Mouse (Mus musculus): ENCODE measurements around the gene Ehmt1. TPM values are rescaled to one million over a fixed set of nuclear protein-coding genes. Genes with fewer than 3 reads are reported as not detected.

Ehmt1 gene
- polyA plus RNA-seq, 1 experiment from 2014 or later = 85.4 TPM

DNA sequence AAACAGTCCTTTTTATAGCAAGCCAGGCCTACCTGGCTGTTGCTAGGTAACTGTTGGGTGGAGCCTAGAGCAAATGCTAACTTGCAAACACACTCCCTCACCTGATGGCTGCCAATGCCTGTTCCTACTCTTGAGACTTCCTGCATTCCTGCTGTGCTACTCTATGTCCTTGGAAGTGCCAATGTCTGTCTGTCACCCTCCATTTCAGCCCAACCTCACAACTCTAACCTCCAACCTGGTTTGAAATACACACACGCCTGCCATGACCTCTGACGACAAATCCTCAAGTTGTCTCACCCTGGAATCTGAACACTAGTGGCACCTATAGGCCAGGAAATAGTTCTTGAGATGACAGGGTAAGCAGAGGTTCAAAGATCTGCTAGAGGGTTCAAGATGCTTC is 9.7 kb upstream of the Ehmt1 start:
- H3K27me3 ChIP-seq (ENCODE audit: insufficient read depth, poor library complexity, severe bottlenecking) = peaks cover 15% of the 10 kb centered on the region
- no peak overlapping the region for H3K4me3 ChIP-seq
- H3K36me3 ChIP-seq = no peaks in the 10 kb centered on the region
- no peak overlapping the region for H3K27ac ChIP-seq
- peaks cover 11% of the 10 kb centered on the region; the same call in 1 of the 2 replicates for H3K4me1 ChIP-seq
- 52% methylated on average over 2 of the region's 2 CpGs for WGBS
- DNase-seq (ENCODE audit: low spot score) = no peak
- H3K9me3 ChIP-seq = no peaks in the 10 kb centered on the region

DNA sequence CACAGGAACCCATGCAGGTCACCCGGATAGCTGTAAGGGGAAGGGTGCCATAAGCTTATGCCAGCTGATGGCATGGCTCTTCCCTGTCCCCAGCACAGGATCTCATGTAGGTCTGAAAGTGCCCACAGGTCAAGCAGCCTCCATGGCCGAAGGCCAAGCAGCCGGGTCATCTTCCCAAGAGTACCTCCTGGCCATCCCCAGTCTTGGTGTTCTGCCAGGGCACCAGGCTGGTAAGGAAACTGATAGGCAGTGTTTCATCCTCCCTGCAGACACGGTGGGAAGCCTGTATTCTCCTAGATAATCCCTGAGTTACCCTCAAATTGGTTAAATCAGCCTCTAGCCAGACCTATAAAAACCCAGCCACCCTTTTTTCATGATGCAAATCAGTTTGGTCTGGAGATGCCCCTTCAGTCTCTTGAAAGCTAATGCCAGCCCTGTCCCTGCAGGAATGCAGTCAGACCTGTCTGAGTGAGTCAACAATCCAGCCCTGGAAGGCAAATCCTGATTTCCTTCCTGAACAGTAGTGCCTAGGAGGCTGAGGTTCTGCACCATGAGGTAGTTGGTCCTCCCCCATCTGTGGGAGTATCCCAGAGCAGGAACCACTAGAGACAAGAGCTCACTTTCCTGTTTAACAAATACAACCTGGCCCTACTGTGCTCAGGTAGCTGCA is 8.5 kb upstream of the Ehmt1 start:
- no peaks in the 10 kb centered on the region for H3K9me3 ChIP-seq
- peaks cover 11% of the 10 kb centered on the region; the same call in 1 of the 2 replicates for H3K4me1 ChIP-seq
- no peaks in the 10 kb centered on the region for H3K36me3 ChIP-seq
- no peak overlapping the region for H3K4me3 ChIP-seq
- H3K27ac ChIP-seq = peak overlapping the region; percentile 29; the same call in 1 of the 2 replicates
- WGBS = 70% methylated on average over 4 of the region's 4 CpGs
- DNase-seq (ENCODE audit: low spot score) = no peak
- H3K27me3 ChIP-seq (ENCODE audit: insufficient read depth, poor library complexity, severe bottlenecking) = peaks cover 8% of the 10 kb centered on the region

DNA sequence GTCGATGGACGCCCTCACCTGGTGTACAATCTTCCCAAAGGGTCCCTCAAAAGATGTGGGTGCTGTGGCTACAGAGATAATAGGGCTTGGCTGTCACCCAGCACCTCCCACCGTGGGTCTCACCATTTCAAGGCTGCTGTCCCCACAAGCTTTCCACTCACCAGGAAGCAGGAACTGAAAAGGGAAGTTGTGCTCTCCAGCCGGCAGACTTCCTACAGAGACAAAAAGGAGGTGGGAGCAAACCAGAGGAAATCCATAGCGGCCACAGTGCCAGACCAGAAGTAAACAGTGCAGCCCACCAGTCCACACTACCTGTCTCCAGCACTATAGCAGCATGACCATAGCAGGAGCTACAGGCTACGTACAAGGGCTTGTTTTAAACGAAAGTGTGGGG is 7.5 kb upstream of the Ehmt1 start:
- DNase-seq (ENCODE audit: low spot score) = no peak
- 55% methylated on average over 7 of the region's 7 CpGs for WGBS
- H3K4me3 ChIP-seq = no peak overlapping the region
- no peak overlapping the region for H3K27ac ChIP-seq
- H3K9me3 ChIP-seq = no peaks in the 10 kb centered on the region
- H3K27me3 ChIP-seq (ENCODE audit: insufficient read depth, poor library complexity, severe bottlenecking) = peaks cover 8% of the 10 kb centered on the region
- no peaks in the 10 kb centered on the region for H3K36me3 ChIP-seq
- peaks cover 11% of the 10 kb centered on the region; the same call in 1 of the 2 replicates for H3K4me1 ChIP-seq

DNA sequence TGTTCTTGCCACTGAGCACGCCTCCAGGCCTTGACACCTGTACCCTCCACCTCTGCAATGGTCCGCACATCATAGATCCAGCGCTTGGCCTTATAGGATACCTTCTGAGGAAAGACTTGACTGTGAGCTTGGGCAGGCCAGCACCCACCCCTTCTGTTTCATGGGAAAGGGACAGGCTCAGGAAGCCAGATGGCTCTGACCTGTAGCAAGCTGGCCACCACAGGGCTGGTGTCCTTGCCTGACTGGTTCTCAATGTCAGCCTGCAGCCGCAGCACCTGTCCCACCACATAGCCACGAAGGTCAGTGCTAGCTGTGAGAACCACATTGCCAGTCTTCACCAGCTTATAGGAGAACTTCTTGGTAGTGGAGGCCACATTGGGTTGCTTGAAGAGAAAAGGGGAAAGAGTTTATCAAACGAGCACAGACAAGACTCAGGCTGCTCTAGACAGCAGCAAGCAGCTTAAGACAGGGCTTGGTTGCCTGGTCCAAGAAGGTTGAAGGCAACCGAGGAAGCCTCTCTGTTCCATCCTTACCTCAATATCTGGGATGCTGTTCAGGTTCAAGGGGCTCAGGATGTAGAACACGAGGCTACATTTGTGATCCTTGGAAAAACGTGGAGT is 7.0 kb upstream of the Ehmt1 start:
- WGBS = 82% methylated on average over 9 of the region's 9 CpGs
- Histone ChIP-seq H3K4me3 (no peak overlapping the region), H3K27ac (no peak overlapping the region), H3K9me3 (no peaks in the 10 kb centered on the region), H3K27me3 (ENCODE audit: insufficient read depth, poor library complexity, severe bottlenecking) (peaks cover 8% of the 10 kb centered on the region), H3K36me3 (no peaks in the 10 kb centered on the region), H3K4me1 (peaks cover 11% of the 10 kb centered on the region; the same call in 1 of the 2 replicates)
- DNase-seq (ENCODE audit: low spot score) = no peak

DNA sequence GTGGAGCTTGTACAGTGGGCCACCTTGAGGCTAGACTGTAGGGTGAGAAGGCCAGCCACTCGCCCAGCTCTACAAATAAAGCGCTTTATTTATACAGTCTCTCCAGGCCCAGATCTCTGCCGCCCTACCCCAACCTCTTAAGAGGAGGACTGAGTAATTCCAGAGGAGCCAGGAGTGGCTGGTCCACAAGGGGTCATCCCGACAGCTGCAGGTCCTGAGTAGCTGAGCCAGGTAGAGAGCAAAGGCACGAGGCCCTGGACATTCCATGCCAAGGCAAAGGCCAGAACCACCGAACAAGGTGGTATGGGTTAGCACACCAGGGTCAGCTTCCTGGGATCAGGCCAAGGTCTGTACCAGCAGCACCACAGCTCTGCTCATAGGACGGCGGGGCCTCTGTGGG is 5.9 kb upstream of the Ehmt1 start:
- Histone ChIP-seq H3K4me3 (no peak overlapping the region), H3K4me1 (peaks cover 11% of the 10 kb centered on the region; the same call in 1 of the 2 replicates), H3K36me3 (no peaks in the 10 kb centered on the region), H3K27me3 (ENCODE audit: insufficient read depth, poor library complexity, severe bottlenecking) (peaks cover 8% of the 10 kb centered on the region), H3K27ac (no peak overlapping the region), H3K9me3 (no peaks in the 10 kb centered on the region)
- WGBS = 77% methylated on average over 8 of the region's 8 CpGs
- no peak for DNase-seq (ENCODE audit: low spot score)

DNA sequence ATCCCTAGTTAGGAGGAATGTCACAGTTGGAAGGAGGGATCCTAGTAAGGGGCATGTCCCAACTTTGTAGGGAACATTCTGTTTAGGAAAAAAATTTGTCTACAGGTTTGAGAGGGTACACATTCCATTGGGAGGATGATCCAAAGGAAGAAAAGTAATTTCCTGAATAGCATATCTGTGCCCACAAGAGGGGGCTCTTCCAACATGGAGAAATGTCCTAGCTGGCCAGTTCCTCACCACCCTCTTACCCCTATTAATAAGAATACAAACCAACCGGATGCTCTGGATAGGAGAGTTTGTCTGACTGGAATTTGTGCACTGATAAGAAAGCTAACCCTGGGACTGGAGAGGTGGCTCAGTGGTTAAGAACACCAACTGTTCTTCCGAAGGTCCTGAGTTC is 4.1 kb upstream of the Ehmt1 start:
- Histone ChIP-seq H3K4me3 (no peak overlapping the region), H3K27me3 (ENCODE audit: insufficient read depth, poor library complexity, severe bottlenecking) (peaks cover 8% of the 10 kb centered on the region), H3K4me1 (peaks cover 11% of the 10 kb centered on the region; the same call in 1 of the 2 replicates), H3K36me3 (no peaks in the 10 kb centered on the region), H3K27ac (no peak overlapping the region), H3K9me3 (no peaks in the 10 kb centered on the region)
- 51% methylated on average over 2 of the region's 2 CpGs for WGBS
- no peak for DNase-seq (ENCODE audit: low spot score)

GRCm38 (mm10) chr2:24919839-24920175 is 393 bp upstream of the Ehmt1 start:
- H3K36me3 ChIP-seq = no peaks in the 10 kb centered on the region
- H3K9me3 ChIP-seq = no peaks in the 10 kb centered on the region
- peaks cover 9% of the 10 kb centered on the region for H3K4me1 ChIP-seq
- H3K4me3 ChIP-seq = peak overlapping the region; percentile 95
- peak overlapping the region; percentile 97 for H3K27ac ChIP-seq
- no peak for DNase-seq (ENCODE audit: low spot score)
- H3K27me3 ChIP-seq (ENCODE audit: insufficient read depth, poor library complexity, severe bottlenecking) = no peaks in the 10 kb centered on the region
- 8% methylated on average over 8 of the region's 8 CpGs for WGBS

DNA sequence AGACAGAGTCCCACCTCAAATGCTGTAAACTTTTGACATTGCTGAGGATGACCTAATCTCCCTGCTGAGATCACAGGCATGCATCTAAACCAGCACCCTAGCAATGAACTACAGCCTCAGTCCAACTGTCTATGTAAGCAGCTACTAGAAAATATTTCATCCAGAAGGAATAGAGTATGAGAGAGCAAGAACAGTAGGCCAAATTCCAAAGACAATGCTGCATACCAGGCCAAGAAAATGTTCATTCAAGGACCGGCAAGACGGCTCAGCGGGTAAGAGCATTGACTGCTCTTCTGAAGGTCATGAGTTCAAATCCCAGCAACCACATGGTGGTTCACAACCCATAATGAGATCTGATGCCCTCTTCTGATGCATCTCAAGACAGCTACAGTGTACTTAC is 4.7 kb downstream of the Ehmt1 start:
- H3K36me3 ChIP-seq = peaks cover 16% of the 10 kb centered on the region
- 90% methylated on average over 3 of the region's 3 CpGs for WGBS
- no peak overlapping the region for H3K27ac ChIP-seq
- no peaks in the 10 kb centered on the region for H3K9me3 ChIP-seq
- H3K4me1 ChIP-seq = peaks cover 9% of the 10 kb centered on the region
- no peaks in the 10 kb centered on the region for H3K27me3 ChIP-seq (ENCODE audit: insufficient read depth, poor library complexity, severe bottlenecking)
- no peak overlapping the region for H3K4me3 ChIP-seq
- no peak for DNase-seq (ENCODE audit: low spot score)

DNA sequence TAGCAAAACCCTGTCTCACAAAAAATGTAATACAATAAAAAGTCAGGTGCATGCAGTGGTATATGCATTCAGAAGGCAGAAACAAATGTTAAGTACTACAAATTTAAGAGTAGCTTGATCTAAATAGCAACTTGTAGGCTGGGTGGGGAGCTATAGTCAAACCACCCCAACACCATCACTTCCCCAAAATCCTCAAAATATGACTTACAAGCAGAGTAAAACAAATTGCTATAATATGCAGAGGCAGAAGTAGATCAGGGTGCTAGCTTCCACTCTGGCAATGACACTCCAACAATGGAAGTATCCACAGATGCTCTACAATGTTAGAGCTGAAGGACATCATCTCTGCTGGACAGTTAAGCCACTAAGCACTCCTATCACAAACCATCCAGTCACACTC is 6.8 kb downstream of the Ehmt1 start:
- peaks cover 17% of the 10 kb centered on the region for H3K36me3 ChIP-seq
- no peaks in the 10 kb centered on the region for H3K9me3 ChIP-seq
- H3K27ac ChIP-seq = no peak overlapping the region
- peaks cover 3% of the 10 kb centered on the region for H3K4me1 ChIP-seq
- H3K27me3 ChIP-seq (ENCODE audit: insufficient read depth, poor library complexity, severe bottlenecking) = no peaks in the 10 kb centered on the region
- no peak overlapping the region for H3K4me3 ChIP-seq
- DNase-seq (ENCODE audit: low spot score) = no peak

DNA sequence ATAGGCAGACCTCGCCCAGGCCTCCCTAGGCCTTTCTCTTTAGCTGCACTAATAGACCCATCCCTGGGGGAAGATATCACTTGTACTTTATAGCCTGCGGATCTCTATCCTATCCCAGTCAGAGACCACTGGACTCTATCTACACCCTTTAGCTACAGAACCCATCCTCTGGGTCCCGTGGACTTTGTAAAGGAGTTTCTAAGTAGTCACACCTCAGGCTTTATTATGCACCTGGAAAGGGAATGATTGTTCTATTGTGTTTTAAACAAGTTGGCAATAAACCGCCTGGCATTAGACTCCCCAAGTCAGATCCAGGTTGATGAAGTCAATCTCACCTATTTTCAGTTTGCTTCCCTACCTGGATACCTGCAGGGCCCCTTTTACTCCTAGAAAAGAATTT is 7.2 kb downstream of the Ehmt1 start:
- DNase-seq (ENCODE audit: low spot score) = no peak
- H3K27ac ChIP-seq = no peak overlapping the region
- no peaks in the 10 kb centered on the region for H3K27me3 ChIP-seq (ENCODE audit: insufficient read depth, poor library complexity, severe bottlenecking)
- H3K4me1 ChIP-seq = no peaks in the 10 kb centered on the region
- WGBS = 96% methylated on average over 4 of the region's 4 CpGs
- H3K36me3 ChIP-seq = peaks cover 17% of the 10 kb centered on the region
- H3K9me3 ChIP-seq = no peaks in the 10 kb centered on the region
- no peak overlapping the region for H3K4me3 ChIP-seq

DNA sequence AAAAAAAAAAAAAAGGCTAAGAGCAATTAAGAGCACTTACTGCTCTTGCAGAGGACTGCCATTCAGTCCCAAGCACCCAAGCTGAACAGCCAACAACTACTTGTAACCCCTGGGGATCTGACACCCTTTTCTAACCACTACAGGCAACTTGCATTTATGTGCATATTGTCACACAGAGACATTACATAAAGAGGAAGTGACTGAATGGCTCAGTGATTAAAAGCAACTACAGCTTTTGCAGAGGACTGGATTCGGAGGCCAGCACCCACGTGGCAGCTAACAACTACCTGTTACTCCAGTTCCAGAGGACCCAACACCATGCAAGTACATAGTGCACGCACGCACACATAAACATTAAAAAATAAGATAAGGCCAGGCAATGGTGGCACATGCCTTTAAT is 8.9 kb downstream of the Ehmt1 start:
- peaks cover 17% of the 10 kb centered on the region for H3K36me3 ChIP-seq
- no peak overlapping the region for H3K4me3 ChIP-seq
- no peaks in the 10 kb centered on the region for H3K27me3 ChIP-seq (ENCODE audit: insufficient read depth, poor library complexity, severe bottlenecking)
- no peak overlapping the region for H3K27ac ChIP-seq
- H3K9me3 ChIP-seq = no peaks in the 10 kb centered on the region
- H3K4me1 ChIP-seq = peaks cover 11% of the 10 kb centered on the region; the same call in 1 of the 2 replicates
- WGBS = 91% methylated on average over 4 of the region's 4 CpGs
- no peak for DNase-seq (ENCODE audit: low spot score)

DNA sequence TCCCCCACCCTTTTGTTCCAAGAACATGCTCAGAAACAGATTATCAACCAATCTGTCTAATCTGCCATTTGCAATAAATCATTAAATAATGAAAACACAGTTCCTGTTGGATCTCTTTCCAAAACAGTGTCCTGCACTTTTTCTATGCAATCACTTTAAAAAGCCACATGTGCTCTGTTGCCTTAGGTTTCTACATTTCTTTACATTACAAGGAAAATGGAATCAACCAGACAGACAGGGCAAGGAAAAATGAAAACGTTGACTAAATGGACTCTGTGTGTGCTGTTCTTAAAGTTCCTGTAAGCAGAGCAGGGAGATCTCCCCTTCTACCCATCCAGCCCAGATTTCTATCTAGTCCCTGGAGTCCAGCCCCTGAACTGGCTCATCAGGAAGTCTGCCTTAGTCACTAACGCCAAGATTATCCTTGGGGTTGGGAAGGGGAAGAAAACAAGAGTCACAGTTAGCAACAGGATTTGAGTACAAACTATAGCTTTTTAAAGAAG is 13.7 kb downstream of the Ehmt1 start:
- Histone ChIP-seq H3K27ac (no peak overlapping the region), H3K4me3 (no peak overlapping the region), H3K9me3 (no peaks in the 10 kb centered on the region), H3K27me3 (ENCODE audit: insufficient read depth, poor library complexity, severe bottlenecking) (no peaks in the 10 kb centered on the region), H3K4me1 (peaks cover 19% of the 10 kb centered on the region), H3K36me3 (0 out of 2 replicates have a peak, but pooled peaks cover 11% of the 10 kb centered on the region)
- 38% methylated on average over 2 of the region's 2 CpGs for WGBS
- DNase-seq (ENCODE audit: low spot score) = no peak

DNA sequence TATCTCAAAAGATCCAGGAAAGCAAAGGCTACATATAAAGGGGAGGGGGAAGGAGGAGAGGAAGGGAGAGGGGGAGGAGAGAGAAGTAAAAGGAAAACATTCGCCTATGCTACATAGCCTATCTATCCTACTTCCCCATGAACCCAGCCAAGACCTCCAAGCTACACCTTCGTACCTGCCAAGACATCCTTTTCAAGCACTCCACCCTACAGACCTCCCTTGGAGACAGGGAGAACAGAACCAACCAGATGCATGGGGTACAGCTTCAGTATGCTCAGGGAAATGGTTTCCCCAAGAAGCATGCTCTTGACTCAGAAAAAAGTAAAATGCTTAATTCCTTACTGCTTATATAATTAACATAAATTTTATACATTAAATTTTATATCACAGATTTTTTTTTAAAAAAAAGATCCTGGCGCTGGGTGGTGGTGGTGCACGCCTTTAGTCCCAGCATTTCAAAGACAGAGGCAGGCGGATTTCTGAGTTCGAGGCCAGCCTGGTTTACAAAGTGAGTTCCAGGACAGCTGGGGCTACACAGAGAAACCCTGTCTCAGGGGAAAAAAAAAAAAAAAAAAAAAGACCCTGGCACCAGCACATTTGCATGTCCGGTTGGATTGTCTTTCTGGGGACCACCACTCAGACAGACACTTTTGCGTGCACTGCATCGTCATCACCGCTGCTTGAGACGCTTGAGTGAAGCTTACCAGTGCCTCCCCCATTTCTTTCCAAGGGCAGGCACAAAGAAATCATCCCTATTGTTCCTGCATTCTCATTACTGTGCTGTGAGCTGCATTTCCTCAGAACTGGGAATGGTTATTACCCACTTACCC is 14.4 kb downstream of the Ehmt1 start:
- H3K36me3 ChIP-seq = 0 out of 2 replicates have a peak, but pooled peaks cover 4% of the 10 kb centered on the region
- no peak overlapping the region for H3K27ac ChIP-seq
- no peaks in the 10 kb centered on the region for H3K27me3 ChIP-seq (ENCODE audit: insufficient read depth, poor library complexity, severe bottlenecking)
- peaks cover 19% of the 10 kb centered on the region for H3K4me1 ChIP-seq
- WGBS = 79% methylated on average over 11 of the region's 11 CpGs
- DNase-seq (ENCODE audit: low spot score) = no peak
- H3K9me3 ChIP-seq = no peaks in the 10 kb centered on the region
- H3K4me3 ChIP-seq = no peak overlapping the region
